ENCODE assay signal across 9 mouse cellular contexts in the genomic region with DNA sequence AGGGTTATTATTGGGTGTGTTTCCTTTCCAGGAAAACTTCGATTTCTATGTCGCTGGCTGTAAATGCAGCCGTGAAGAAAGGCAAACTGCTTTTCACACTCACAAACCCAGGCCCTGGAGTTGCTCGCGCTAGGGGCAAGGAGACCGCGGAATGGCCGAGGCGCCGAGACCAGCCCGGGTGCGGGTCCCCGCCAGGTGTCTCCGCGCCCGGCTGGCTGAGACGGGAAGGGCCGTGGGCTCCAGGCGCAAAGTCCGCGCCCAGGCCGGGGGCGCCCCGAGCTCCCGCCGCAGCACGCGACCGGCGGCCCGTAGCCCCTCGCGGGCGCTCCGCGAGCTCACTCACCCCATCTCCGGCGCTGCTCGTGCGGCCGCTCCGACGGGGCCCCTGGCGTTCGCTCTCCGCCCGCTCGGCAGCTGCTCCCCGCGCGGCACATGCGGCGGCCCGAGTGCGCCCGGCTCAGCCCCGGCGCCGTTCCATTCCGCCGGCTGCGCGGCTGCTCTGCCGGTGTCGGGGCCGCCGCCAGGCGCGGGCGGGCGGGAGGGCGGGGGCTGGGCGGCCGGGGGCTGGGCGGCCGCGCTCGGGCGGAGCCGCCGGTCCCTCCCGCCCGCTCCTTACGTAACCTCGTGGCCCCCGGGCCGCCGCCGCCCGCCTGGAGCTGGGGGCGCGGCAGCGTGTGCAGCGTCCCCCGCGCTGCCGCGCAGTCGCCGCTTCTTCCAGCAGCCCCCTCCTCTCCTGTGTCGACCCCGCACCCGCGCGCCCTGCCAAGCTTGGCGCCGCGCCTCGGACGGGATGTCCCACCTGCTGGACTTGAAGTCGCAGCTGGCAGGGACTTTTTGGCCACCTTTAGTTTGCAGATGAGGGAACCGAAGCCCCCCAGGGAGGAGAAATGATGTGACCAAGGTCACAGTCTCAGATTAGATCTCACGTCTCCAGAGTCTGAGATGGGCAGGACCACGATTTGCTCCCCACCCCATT. TPM values are rescaled to one million over a fixed set of nuclear protein-coding genes. Genes with fewer than 3 reads are reported as not detected.
A peak's percentile ranks its signal among the peaks of the same experiment; 100 is the strongest.
DNase-seq lines count a peak whose midpoint lies in the region; ATAC-seq and TF ChIP-seq lines count a peak whose summit lies in the region.
"Had no signal": no experiment of that assay in that cellular context is flagged by ENCODE, and none has a peak within 500 bp of the region (broad histone marks: within the 10 kb centered on the region; RNA-seq: fewer than 3 reads in every experiment).

No protein-coding gene starts in this region.

- H3K4me2 ChIP-seq in intestine, postnatal 0 days (replicated peaks; ENCODE audit: low read depth), result peak overlapping the region; percentile 97
- H3K4me2 ChIP-seq in lung, embryonic 15.5 days, result peak overlapping the region; percentile 94

- peak overlapping the region; percentile 59 for H3K4me3 ChIP-seq in cerebellum, adult 2 months (replicated peaks; ENCODE audit: insufficient read depth, low read depth, low read length)
- peak overlapping the region; percentile 68 for H3K4me3 ChIP-seq in intestine, postnatal 0 days (ENCODE audit: low read depth, low read length)
- H3K4me3 ChIP-seq in lung, embryonic 15.5 days, result peak overlapping the region; percentile 64

- H3K27me3 ChIP-seq in cerebellum, adult 2 months (ENCODE audit: control insufficient read depth, insufficient read depth, low read length), result no peaks in the 10 kb centered on the region; the same call in 1 of the 2 replicates
- peaks cover 7% of the 10 kb centered on the region for H3K27me3 ChIP-seq in intestine, postnatal 0 days (replicated peaks; ENCODE audit: control insufficient read depth, insufficient read depth, low read length)
- peaks cover 42% of the 10 kb centered on the region for H3K27me3 ChIP-seq in lung, embryonic 15.5 days

- H3K4me1 ChIP-seq in cerebellum, adult 2 months (ENCODE audit: control insufficient read depth, insufficient read depth, low read length), result peaks cover 7% of the 10 kb centered on the region; the same call in 1 of the 2 replicates
- peaks cover 3% of the 10 kb centered on the region; the same call in 1 of the 2 replicates for H3K4me1 ChIP-seq in intestine, postnatal 0 days (replicated peaks; ENCODE audit: control insufficient read depth, insufficient read depth, low read length)
- peaks cover 26% of the 10 kb centered on the region for H3K4me1 ChIP-seq in lung, embryonic 15.5 days

- WGBS in cerebellum, adult 2 months, result under 1% methylated on average over 106 of the region's 114 CpGs
- 1% methylated on average over 92 of the region's 114 CpGs for WGBS in intestine, postnatal 0 days
- 1% methylated on average over 72 of the region's 114 CpGs for WGBS in lung, embryonic 15.5 days

- H3K36me3 ChIP-seq in intestine, postnatal 0 days (ENCODE audit: control insufficient read depth, insufficient read depth), result no peaks in the 10 kb centered on the region
- H3K36me3 ChIP-seq in lung, embryonic 15.5 days, result no peaks in the 10 kb centered on the region

- peak; percentile 68 for ATAC-seq in intestine, postnatal 0 days
- ATAC-seq in lung, embryonic 15.5 days (ENCODE audit: borderline replicate concordance, extremely low read depth, low FRiP score, low TSS enrichment), result peak; percentile 52

- no peak for TF ChIP-seq CTCF in cerebellum, adult 2 months (IDR thresholded peaks at IDR 0.05; ENCODE audit: borderline replicate concordance, insufficient read depth, low read depth, low read length)
- no peak for TF ChIP-seq CTCF in intestine, postnatal 0 days (IDR thresholded peaks at IDR 0.05; ENCODE audit: low read depth)

- peak overlapping the region; percentile 4; the same call in 1 of the 2 replicates for H3K27ac ChIP-seq in cerebellum, adult 2 months (ENCODE audit: insufficient read depth, low read length)
- H3K27ac ChIP-seq in intestine, postnatal 0 days (ENCODE audit: low read depth, low read length), result peak overlapping the region; percentile 41; the same call in 1 of the 2 replicates
- H3K27ac ChIP-seq in lung, embryonic 15.5 days, result peak overlapping the region; percentile 73
- H3K27ac ChIP-seq: macrophage had no signal

- no peaks in the 10 kb centered on the region for H3K9me3 ChIP-seq in intestine, postnatal 0 days (ENCODE audit: control insufficient read depth)
- H3K9me3 ChIP-seq in lung, embryonic 15.5 days, result no peaks in the 10 kb centered on the region

- no peak for TF ChIP-seq POLR2A in cerebellum, adult 2 months (IDR thresholded peaks at IDR 0.05; ENCODE audit: borderline replicate concordance, insufficient read depth, low read length)

- peak overlapping the region; percentile 65 for H3K9ac ChIP-seq in intestine, postnatal 0 days (ENCODE audit: low read depth, low read length)
- H3K9ac ChIP-seq in lung, embryonic 15.5 days, result peak overlapping the region; percentile 62

- peak; percentile 5 for DNase-seq in ovary, postnatal 10 days (ENCODE audit: low spot score)
- DNase-seq in ovary, adult 18-20 months (ENCODE audit: low spot score), result no peak
- DNase-seq in cerebellum, adult 2 months, result peak; percentile 44 to 56
- peak; percentile 49 for DNase-seq in gastrocnemius, postnatal 10 days
- DNase-seq in right cerebral cortex, postnatal 25 days, result peak; percentile 58
- DNase-seq in MN1 (ENCODE audit: low spot score), result no peak

RNA-seq across cellular contexts. Expression of gene Homer2, which starts 0.6 kb away (rescaled TPM):
- polyA plus RNA-seq in cerebellum, adult 2 months (2012; rRNA removed), result 10.0 and 10.2 TPM in 2 replicates
- 10 to 100 TPM; 26.1 to 26.3 TPM for total RNA-seq in gastrocnemius, postnatal 10 days (2021)
- 22.2 and 26.8 TPM in 2 replicates for polyA plus RNA-seq in intestine, postnatal 0 days (2015; fragmentation: Nextera tagmentation; extraction: Ambion mirVana)
- polyA plus RNA-seq in lung, embryonic 15.5 days (2015; fragmentation: Nextera tagmentation; extraction: Ambion mirVana), result 41.1 and 45.3 TPM in 2 replicates
- polyA plus RNA-seq: macrophage had no signal

RNA-seq across cellular contexts. Expression of gene Ramac, which starts 56.0 kb away (rescaled TPM):
- 71.0 and 77.7 TPM in 2 replicates for polyA plus RNA-seq in cerebellum, adult 2 months (2012; rRNA removed)
- 10 to 100 TPM; 26.7 to 27.9 TPM for total RNA-seq in gastrocnemius, postnatal 10 days (2021)
- polyA plus RNA-seq in intestine, postnatal 0 days (2015; fragmentation: Nextera tagmentation; extraction: Ambion mirVana), result 117 and 118 TPM in 2 replicates
- 134 and 139 TPM in 2 replicates for polyA plus RNA-seq in lung, embryonic 15.5 days (2015; fragmentation: Nextera tagmentation; extraction: Ambion mirVana)

Comparison
In these comparisons a context has a peak if more than half of its experiments do, and no peak if none do; other contexts are left out.
1. DNase-seq: peak in ovary, postnatal 10 days (single experiment), cerebellum, adult 2 months (2 of 2), gastrocnemius, postnatal 10 days (single experiment) and right cerebral cortex, postnatal 25 days (single experiment); none in ovary, adult 18-20 months (single experiment) and MN1 (single experiment).
2. H3K27ac ChIP-seq: peak in every context shown above with its lines; median percentile 73 in lung, embryonic 15.5 days; 41 in intestine, postnatal 0 days; 4 in cerebellum, adult 2 months.
3. Peak in every context shown above with its lines, with median percentiles within 50 percentile points of each other: H3K4me3 ChIP-seq.